Mouse (Mus musculus) layer of hippocampus, postnatal 25 days (tissue): ENCODE data around the gene Ntmt1. TPM values are rescaled to one million over a fixed set of nuclear protein-coding genes. Genes with fewer than 3 reads are reported as not detected.

Source experiments
- DNase-seq, 2 experiments: peaks; one replicate each; pipeline ENCODE4 v3.0.0; 2022; ENCODE audit warnings: mixed read lengths in 2 of 2, low spot score in 1 of 2; ENCODE audit errors: extremely low spot score in 1 of 2
- total RNA-seq, 2 experiments: library from RNA; stranded (reverse); gene quantifications; 2 replicates each; pipeline ENCODE4 v1.2.3; 2021

Ntmt1 gene
- 10 to 100 TPM; 34.8 to 35.2 TPM for total RNA-seq

DNA sequence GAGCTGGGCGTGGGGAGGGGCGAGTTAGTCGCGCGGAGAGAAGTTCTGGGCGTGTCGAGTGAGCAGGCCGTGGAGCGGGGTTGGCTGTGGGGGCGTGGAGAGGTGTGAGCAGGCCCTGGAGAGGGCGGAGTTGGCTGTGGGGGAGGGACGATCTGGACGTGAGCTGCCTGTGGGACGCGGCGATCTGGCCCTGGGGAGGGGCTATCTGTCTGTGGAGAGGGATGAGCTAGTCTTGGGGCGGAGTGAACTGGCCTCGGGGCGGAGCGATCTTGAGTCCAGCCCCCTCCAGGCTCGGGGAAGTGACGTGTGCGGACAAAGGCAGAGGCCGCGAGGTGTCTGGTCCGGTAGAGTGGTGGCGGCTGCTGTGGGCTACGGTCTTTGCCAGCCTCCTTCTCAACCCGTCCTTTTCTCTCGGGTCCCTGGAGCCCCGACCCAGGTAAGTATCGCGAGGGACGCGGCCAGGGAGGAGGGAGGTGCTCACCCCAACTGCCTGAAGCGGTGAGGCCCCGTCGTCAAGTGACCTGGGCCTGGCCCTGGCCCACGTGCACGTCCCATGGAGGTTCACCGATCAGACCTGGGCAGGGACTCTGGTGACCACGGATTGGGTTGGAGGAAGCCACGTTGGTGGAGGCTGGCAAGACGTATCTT is at the start of gene Ntmt1:
Gene Ntmt1, plus strand, starts transcription at position 179 of the 648 bp plus-strand sequence.
- DNase-seq: peak; percentile 88 to 90

DNA sequence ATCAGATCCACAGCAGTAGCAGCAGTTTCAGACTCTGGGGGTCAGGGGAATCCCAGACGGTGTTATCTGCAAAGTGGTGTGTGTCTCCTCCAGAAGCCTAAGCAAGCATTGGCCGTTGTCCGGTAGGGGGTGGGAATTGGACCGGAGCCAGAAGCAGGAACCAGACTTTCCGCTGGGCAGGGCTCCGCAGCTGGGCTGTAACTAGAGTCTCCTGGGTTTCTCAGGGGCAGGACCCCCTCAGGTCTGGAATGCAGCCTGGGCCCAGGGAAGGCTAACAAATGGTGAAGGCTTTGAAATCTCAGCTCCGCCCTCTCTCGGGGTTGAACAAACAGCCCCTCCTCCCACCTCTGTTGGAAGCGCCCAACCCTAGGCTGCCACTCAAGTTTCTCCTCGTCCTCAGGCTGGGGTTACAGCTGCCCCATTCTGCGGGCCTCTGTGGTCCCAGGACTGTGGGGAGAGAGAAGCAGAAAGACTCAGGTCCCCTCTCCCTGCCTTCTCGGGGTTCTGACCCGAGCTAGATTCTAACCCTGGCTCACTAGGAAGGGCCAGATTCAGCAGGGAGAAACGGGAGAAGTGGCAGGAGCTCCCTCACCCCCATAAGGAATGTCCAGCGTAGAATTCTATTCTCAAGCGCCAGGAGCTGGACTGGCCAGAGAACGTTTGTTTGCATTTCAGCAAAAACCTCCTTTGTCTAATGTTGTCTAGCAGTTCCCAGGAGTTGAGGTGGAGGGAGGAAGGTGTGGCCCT is 49.1 kb upstream of the Ntmt1 start:
- peak in 1 of 2 experiments; percentile 65 for DNase-seq

DNA sequence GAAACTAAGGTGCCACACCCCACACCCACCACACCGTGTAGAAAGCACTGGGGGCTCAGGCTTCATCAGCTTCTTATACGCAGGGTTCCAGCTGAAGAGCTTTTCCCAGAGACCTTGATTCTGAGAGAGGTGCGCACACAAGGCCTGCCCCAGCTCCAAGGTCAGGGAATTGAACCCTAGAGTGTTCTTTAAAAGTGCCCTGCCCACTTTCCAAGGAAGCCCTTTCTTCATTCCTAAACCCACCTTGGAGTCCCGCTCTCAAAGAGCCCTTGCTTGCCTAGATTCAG is 48.6 kb upstream of the Ntmt1 start:
- DNase-seq: no peak

DNA sequence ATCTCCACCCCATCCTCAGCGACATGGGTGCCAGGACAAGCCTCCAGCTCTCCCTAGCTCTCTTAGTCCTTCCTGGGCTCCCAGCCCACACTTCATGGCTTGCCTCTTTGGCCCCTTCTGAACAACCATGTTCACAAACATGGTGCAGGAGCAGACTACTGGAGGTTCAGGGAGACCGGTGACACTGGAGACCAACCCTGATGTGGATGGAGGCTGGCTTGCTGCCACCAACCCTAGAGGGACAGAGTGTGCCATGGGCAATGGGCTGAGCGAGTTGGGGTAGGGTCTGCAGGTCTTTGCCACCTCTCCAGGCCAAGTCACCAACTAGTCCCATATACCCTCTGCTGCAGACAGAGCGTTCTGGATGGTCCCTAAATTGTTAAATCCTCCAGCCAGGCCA is 48.2 kb upstream of the Ntmt1 start:
- no peak for DNase-seq

DNA sequence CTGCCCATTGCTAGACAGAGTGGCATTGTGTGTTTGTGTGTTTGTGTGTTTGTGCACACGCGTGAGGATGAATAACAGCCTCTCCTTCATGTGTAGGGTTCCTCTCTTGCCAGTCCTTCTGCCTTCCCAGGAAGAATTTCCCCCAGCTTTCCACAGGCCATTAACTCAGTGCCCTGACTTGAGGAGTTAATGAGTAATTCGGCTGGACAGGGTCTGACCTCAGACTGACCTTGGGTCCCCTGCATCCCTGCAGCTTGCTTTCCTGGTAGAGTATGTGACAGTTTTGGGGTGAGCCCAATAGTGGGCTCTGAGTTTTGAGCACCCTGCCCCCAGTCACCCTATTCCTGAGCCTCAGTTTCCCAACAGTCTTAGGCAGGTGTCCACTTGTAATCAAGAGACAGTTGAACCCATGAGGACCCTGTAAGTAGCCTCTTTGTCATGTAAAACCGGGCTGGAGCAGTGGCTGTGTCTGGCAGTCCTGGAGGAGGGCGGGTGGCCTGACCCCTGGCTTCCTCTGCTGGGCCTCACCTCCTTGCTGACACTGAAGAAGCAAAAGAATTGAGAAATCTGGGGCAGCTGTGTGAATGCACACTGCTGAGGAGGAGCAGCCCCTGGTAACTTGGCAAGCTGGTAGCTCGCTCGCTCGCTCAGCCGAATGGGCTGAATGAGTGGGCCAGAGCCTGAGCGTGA is 47.6 kb upstream of the Ntmt1 start:
- DNase-seq: no peak

DNA sequence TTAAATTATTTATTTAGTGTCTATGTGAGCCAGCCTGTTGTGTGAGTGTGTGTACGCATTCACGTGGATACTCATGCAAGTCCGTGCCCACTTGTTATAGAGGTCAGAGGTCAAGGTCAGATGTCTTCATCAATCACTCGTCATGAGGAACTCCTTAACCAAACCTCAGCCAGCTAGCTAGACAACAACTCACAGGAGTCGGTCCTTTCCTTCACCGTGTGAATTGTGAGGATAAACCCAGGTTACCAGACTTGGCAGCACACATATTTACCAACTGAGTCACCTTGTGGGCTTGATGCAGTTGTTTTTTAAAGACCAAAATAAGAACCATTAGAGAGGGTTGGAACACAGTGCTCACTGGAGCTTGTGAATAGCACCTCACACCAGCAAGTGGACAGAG is 46.9 kb upstream of the Ntmt1 start:
- no peak for DNase-seq

DNA sequence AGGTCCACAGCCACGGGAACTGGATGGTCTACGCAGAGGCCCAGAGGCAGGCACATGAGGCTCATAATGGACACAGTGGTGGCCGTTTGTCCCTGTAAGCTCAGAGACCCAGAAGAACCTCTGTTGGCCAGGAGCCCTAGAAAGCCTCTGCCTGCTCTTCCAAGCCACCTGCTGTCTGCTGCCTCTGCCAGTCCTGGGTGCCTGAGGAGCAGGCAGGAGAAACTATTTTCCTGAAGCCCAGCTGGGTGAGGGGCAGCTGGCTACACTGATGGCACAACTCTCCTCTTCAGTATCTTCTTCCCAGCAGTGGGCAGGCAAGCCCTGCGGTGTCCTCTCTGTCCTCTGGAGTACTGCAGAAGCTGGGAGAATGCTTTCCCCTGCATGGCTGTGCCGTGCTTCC is 41.2 kb upstream of the Ntmt1 start:
- no peak for DNase-seq

DNA sequence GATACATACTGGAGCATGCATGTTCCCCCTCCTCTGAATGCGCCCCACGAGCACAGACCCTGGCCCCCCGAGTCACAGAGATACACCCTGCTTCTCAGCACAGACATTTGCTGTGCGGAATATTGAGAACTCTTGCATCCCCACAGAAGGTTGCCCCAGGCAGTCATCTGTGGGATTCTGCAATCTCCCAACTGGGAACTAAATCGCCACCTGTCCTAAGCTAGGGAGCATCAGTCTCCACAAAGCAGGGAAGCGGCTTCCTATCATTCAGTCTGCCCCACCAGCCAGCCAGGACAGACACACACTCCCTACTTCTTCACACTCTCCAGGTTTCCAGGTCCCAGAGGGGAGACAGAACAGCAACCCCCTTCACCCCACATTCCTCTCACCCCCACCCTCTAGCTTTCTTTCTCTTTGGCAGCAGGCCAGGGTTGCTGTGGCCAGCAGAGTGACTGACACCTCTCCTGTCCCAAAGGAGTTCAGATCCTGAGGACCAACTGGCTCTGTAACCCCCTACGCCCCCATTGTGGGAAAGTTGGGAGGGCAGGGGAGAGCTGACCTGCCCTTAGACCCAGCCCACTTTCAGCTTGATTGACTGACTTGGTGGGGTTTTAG is 39.9 kb upstream of the Ntmt1 start:
- DNase-seq: no peak

DNA sequence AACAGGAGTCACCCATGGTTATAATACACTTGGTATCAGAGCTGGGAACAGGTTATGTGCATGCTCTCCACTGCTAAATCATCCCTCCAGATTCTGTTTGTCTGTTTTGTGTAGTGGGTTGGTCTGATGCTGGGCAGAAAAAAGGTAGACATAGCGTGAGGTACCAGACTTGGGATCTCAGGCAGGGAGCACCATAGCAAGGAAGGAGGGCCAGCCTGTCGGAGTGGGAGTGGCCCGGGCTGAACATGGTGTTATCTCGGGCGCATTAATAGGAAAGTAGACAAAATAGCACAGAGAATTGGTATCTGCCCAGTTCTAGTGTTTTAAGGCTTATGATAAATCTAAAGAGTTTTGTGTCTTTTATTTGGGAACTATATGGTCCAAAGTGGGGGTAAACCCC is 39.1 kb upstream of the Ntmt1 start:
- DNase-seq: no peak

DNA sequence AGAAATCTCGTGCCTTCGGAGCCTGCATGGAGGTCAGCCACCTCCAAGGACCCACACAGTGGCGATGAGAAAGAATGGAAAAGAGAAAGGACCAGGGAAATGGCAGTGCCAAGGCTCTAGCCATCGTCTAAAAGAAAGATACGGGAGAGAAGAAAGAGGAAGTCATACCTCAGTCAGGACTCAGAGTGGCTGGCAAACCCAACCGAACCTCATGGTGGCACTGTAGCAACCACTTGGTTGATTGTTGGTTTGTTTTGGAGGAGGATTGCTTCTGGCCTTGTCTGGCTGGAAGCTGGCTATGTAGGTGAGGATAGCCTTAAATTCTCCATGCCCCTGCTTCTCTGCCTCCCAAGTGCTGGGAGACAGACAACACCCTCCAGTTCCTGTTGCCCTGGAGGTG is 38.4 kb upstream of the Ntmt1 start:
- DNase-seq: no peak

DNA sequence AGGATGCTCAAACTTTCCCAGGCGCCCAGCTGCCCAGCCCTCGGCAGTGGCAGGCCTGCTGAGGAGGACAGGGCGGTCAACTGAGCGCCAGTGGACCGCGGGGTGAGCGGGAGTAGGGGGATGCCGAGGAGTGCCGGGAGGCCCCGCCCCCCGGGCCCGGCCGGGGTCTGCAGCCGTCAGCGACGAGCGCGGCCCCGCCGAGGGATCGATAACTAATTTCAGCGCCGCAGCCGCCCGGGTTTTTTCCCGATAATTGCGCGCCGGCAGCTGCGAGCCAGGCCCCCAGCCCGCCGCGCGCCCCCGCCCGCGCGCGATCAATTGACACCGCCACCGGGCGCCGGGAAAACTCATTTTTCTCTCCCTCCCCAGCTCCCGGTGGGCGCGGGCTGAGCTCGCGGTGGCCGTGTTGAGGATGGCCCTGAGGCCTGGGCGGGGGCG is 36.2 kb upstream of the Ntmt1 start:
- DNase-seq: peak in 1 of 2 experiments; percentile 40

DNA sequence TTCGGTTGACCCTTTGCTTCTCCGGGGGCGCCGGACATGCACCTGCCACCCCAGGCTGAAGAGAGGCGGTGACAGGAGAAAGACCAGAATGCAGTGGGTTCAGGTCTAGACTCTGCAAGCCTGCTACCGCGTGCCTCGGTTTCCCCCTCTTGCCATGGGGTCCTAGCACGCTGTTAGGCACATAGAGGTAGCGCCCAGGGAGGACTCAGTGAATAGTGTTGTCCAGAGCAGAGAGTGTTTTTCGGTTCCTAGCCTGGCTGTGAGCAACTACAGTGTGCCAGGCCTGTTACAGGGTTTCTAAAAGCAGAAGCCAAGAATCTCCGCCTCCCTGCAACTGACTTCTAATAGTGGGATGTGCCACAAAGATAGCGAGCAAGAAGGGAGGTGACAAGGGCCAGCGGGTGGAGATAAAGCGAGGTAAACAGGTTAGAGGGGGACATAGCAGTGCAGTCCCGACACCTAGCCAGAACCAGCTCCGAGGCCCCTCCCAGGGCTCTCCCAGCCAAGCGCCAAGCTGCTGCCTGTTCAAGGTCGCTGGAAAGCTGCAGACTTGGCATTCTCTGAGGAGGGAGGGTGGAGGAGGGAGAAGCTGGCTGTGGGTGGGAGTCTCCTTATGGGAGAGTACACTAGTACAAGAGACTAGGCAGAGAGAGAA is 35.7 kb upstream of the Ntmt1 start:
- peak; percentile 49 to 69 for DNase-seq

DNA sequence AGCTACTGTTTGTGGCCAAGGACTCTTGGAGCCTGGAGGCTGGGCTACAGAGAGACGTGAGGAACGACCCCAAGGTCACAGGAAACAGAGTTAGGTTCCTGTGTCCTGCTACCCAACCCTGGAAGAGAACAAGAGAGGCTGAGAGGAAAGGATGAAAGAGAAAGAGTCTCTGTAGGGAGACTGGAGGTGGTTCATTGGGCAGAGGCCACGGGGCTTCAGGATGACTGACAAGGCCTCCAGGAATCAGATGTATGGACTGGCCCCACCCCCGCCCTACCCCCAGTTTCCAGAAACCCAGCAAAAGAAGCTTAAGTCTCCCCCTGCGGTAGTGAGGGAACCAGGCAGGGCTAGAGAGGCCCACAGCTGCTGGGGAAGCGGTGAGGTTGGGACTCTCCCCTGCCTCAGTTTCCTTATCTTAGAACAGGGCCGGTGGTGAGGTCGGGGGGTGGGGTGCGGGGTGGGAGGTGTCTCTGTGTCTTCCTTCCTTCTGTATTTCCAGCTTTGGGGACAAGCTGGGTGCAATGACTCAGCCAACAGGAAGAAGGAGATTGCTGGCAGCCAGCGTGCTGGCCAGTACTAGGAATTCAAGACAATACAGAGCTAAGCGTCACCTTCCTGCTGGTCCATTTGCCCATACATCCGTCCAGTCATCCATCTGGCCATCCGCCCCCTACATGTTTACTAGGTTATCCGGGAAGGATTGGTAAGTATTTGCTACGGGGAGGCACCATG is 34.9 kb upstream of the Ntmt1 start:
- DNase-seq: no peak

DNA sequence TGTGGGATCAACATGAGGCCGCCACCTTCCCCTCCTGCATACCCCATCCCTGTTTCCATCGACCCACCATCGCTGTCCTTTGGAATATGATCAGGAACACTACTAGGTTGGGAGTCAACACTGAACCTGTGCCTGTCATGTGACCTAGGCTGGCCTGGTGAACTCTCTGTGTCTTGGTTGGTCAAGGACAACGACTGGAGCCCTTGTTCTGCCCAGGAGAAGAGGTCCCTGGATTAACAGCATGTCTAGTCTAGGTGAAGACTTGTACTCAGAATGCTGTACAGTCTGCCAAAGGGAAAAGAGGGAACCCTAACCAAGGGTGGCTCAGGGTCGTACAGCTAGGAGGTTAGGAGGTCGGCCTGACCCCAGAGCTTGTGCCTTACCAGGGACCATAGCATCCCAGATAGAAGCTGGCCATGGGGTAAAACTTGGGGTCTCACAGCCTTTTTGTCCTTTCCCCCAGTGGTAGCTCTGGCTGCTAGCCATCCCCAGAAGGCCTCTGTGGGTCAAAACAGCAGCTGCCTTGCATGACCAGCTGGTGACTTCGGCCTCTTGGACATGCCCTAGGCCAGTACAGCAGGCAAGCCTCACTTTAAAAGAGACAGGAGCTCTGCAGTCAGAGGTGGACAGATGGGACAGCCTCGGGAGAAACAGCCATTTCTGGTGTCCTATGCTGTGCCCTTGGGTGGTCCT is 34.2 kb upstream of the Ntmt1 start:
- DNase-seq: no peak

DNA sequence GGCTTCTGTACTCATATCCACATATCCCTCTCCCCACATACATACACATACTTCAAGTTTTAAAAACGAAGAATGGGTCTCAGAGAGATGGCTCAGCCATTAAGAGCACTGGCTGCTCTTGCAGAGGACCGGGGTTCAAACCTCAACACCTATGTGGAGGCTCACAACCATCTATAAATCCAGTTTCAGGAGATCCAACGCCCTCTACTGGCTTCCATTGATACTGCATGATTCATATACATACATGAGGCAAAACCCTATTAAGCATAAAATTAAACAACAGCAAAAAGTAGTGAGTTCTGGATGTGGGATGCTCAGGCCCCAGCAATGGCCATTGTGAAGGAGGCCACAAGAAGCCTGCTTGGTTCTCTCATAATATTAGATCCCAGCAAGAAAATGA is 31.7 kb upstream of the Ntmt1 start:
- no peak for DNase-seq

DNA sequence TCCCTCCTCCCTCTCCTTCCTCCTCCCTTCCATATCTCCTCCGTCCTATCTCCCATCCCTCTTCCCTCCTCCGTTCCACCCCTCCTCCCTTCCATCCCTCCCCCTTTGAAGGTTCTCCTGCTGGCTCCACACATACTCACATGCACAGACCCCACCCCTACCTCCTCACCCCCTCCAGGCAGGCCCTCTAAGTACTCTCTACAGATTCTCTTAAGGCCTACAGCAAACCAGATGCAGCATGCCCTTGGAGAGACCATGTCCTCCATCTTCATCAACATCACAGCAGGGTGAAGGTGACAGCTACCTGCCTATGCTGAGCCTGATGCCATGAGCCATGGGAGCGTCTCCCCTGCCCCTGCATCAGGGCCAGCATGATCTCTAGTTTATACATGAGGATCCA is 30.4 kb upstream of the Ntmt1 start:
- no peak for DNase-seq

DNA sequence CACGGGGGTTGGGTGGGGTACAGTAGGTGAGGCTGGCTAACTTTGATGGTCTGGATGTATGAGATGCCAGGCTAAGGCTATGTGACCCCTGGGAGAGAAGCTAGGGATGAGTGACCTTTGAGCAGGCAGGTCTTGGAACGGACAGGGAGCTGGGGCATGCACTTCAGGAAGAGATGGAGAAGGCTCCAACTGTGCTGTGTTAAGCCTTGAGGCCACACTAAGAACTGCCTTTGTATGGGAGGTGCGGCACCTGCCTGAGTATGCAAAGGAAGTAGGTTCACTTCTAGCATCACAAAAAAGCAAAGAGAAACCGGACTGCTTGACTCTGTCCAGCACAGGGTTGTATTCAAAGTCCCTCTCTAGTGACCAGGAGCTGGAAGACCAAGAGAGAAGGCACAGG is 29.4 kb upstream of the Ntmt1 start:
- no peak for DNase-seq

DNA sequence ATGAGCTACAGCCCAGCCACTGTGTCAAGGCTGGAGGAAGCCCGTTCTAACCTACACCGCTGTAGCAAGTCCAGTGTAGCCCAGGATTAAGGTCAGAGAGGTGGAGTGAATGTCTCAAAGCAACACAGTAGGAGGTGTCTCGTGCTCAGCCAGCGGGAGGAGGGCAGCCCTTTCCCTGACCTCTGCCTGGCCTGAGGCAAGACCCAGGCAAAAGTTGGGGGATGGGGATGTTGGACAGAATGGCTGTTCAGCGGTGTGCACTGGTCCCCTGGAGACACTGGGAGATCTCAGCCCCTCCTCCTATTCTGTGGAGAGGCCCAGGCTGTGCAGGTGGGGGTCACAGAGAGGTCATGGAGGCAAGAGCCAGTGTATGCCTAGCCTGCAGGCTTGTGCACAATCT is 28.4 kb upstream of the Ntmt1 start:
- DNase-seq: no peak
